25 mouse cellular contexts compared by ENCODE assay signal in genomic region chr10:20733576-20733975, GRCm38 (mm10). TPM values are rescaled to one million over a fixed set of nuclear protein-coding genes. Genes with fewer than 3 reads are reported as not detected.
A peak's percentile ranks its signal among the peaks of the same experiment; 100 is the strongest.
DNase-seq lines count a peak whose midpoint lies in the region; ATAC-seq and TF ChIP-seq lines count a peak whose summit lies in the region.
"Had no signal": no experiment of that assay in that cellular context is flagged by ENCODE, and none has a peak within 500 bp of the region (broad histone marks: within the 10 kb centered on the region; RNA-seq: fewer than 3 reads in every experiment).

No protein-coding gene starts in this region.

- no peak overlapping the region for H3K27ac ChIP-seq in forebrain, embryonic 16.5 days (ENCODE audit: low read length)
- H3K27ac ChIP-seq in forebrain, embryonic 14.5 days (ENCODE audit: low read depth, low read length), result no peak overlapping the region
- H3K27ac ChIP-seq in left cerebral cortex, adult 2 months, result peak overlapping the region; percentile 61
- H3K27ac ChIP-seq: embryonic facial prominence, embryonic 10.5 days; embryonic facial prominence, embryonic 12.5 days; forebrain, embryonic 13.5 days had no signal

- no peak for DNase-seq in forebrain, embryonic 14.5 days (ENCODE audit: low spot score)
- no peak for DNase-seq in frontal cortex, postnatal 36 days (ENCODE audit: low spot score in 2 of 2)
- no peak for DNase-seq in left cerebral cortex, adult 2 months (ENCODE audit: extremely low spot score in 1 of 2, low spot score in 2 of 2)
- no peak for DNase-seq in left cerebral cortex, postnatal 4 days
- DNase-seq in right cerebral cortex, adult 2 months (ENCODE audit: low spot score in 2 of 2), result peak; percentile 21 to 28
- no peak for DNase-seq in right cerebral cortex, postnatal 4 days
- DNase-seq: adrenal gland, adult 8-10 months; adrenal gland, postnatal 14 days; adrenal gland, postnatal 36 days; B cell, adult 2 months; cerebellum, adult 11-12 months; cerebellum, adult 2 months; cerebellum, adult 9-10 months; cerebellum, postnatal 10 days; cerebellum, postnatal 25 days had no signal

- H3K9me3 ChIP-seq in forebrain, embryonic 16.5 days (ENCODE audit: control insufficient read depth, low read length), result no peaks in the 10 kb centered on the region
- no peaks in the 10 kb centered on the region for H3K9me3 ChIP-seq in forebrain, embryonic 14.5 days (replicated peaks; ENCODE audit: control insufficient read depth, low read length)
- H3K9me3 ChIP-seq: embryonic facial prominence, embryonic 10.5 days; embryonic facial prominence, embryonic 12.5 days; forebrain, embryonic 13.5 days; G1E had no signal

- H3K4me3 ChIP-seq in forebrain, embryonic 16.5 days (replicated peaks; ENCODE audit: low read length), result no peak overlapping the region
- no peak overlapping the region for H3K4me3 ChIP-seq in forebrain, embryonic 14.5 days (ENCODE audit: low read depth, low read length)
- no peak overlapping the region for H3K4me3 ChIP-seq in left cerebral cortex, adult 2 months
- H3K4me3 ChIP-seq: embryonic facial prominence, embryonic 10.5 days; embryonic facial prominence, embryonic 12.5 days; forebrain, embryonic 13.5 days had no signal

- intact Hi-C loops in left cerebral cortex, adult 2 months (cut with DNase I), result no loop called here
- intact Hi-C loops in left cerebral cortex, postnatal 4 days (cut with DNase I), result no loop called here

- H3K9ac ChIP-seq in forebrain, embryonic 16.5 days (replicated peaks; ENCODE audit: low read depth, low read length), result no peak overlapping the region
- H3K9ac ChIP-seq in forebrain, embryonic 14.5 days (ENCODE audit: low read length), result no peak overlapping the region
- H3K9ac ChIP-seq: embryonic facial prominence, embryonic 12.5 days; forebrain, embryonic 13.5 days had no signal

- TF ChIP-seq CTCF in left cerebral cortex, adult 2 months (IDR thresholded peaks at IDR 0.05), result no peak

- H3K27me3 ChIP-seq in forebrain, embryonic 16.5 days (replicated peaks; ENCODE audit: control insufficient read depth, insufficient read depth, low read length), result no peaks in the 10 kb centered on the region
- H3K27me3 ChIP-seq in forebrain, embryonic 14.5 days (replicated peaks; ENCODE audit: control insufficient read depth, insufficient read depth, low read length), result no peaks in the 10 kb centered on the region
- H3K27me3 ChIP-seq: CH12.LX; embryonic facial prominence, embryonic 12.5 days; forebrain, embryonic 13.5 days had no signal

- H3K36me3 ChIP-seq in forebrain, embryonic 16.5 days (ENCODE audit: control insufficient read depth, insufficient read depth), result no peaks in the 10 kb centered on the region
- no peaks in the 10 kb centered on the region for H3K36me3 ChIP-seq in forebrain, embryonic 14.5 days (ENCODE audit: control insufficient read depth, insufficient read depth, low read length)
- H3K36me3 ChIP-seq: embryonic facial prominence, embryonic 10.5 days; embryonic facial prominence, embryonic 12.5 days; G1E had no signal

- WGBS in forebrain, embryonic 16.5 days, result 72% methylated on average over 5 of the region's 5 CpGs
- WGBS in forebrain, embryonic 14.5 days, result 87% methylated on average over 5 of the region's 5 CpGs

- ATAC-seq in forebrain, embryonic 16.5 days, result peak; percentile 39; the same call in 1 of the 2 replicates
- ATAC-seq in forebrain, embryonic 14.5 days, result no peak
- peak; percentile 76 for ATAC-seq in frontal cortex, adult (ENCODE audit: low TSS enrichment)
- ATAC-seq: activated CD4-positive, CD25-positive, alpha-beta regulatory T cell, adult 4 months; CD4-positive, CD25-positive, alpha-beta regulatory T cell, adult 4 months; forebrain, embryonic 13.5 days; Patski had no signal

- H3K4me2 ChIP-seq in forebrain, embryonic 16.5 days (ENCODE audit: low read length), result no peak overlapping the region
- H3K4me2 ChIP-seq in forebrain, embryonic 14.5 days (ENCODE audit: low read length), result no peak overlapping the region
- H3K4me2 ChIP-seq: embryonic facial prominence, embryonic 12.5 days; forebrain, embryonic 13.5 days had no signal

- peaks cover 3% of the 10 kb centered on the region; the same call in 1 of the 2 replicates for H3K4me1 ChIP-seq in forebrain, embryonic 16.5 days (replicated peaks; ENCODE audit: control insufficient read depth, insufficient read depth, low read length)
- H3K4me1 ChIP-seq in forebrain, embryonic 14.5 days (ENCODE audit: control insufficient read depth, insufficient read depth, low read length), result peaks cover 7% of the 10 kb centered on the region

RNA-seq across cellular contexts. Expression of gene Pde7b, which starts 8.7 kb away (rescaled TPM):
- 2.8 and 4.5 TPM in 2 replicates for polyA plus RNA-seq in forebrain, embryonic 16.5 days (2015; fragmentation: Nextera tagmentation; extraction: Ambion mirVana)
- 1.3 and 2.3 TPM in 2 replicates for polyA plus RNA-seq in forebrain, embryonic 14.5 days (2014; fragmentation: Nextera tagmentation; extraction: Ambion mirVana)
- 10 to 100 TPM; 50.3 to 61.4 TPM for total RNA-seq in left cerebral cortex, adult 2 months (2021)
- total RNA-seq in left cerebral cortex, postnatal 4 days (2021), result 10 to 100 TPM in 1 of 2 experiments, 1 to 10 TPM in 1; 9.0 to 11.4 TPM
- total RNA-seq: CH12.LX had no signal
- polyA plus RNA-seq: activated CD4-positive, CD25-positive, alpha-beta regulatory T cell, adult 4 months; G1E had no signal

Comparison
In these comparisons a context has a peak if more than half of its experiments do, and no peak if none do; other contexts are left out.
1. DNase-seq: peak in right cerebral cortex, adult 2 months (2 of 2); none in forebrain, embryonic 14.5 days (single experiment), frontal cortex, postnatal 36 days (0 of 2), left cerebral cortex, adult 2 months (0 of 2), left cerebral cortex, postnatal 4 days (single experiment) and right cerebral cortex, postnatal 4 days (single experiment).
2. RNA of gene Pde7b, which starts 8.7 kb away (total RNA-seq): 50.3 to 61.4 TPM in left cerebral cortex, adult 2 months; 9.0 to 11.4 TPM in left cerebral cortex, postnatal 4 days; every median in the first group is over 4 times any median in the second.